Mouse (Mus musculus) liver, postnatal 0 days (tissue): Measurements from ENCODE around the gene Exd1.

Experiments
- CTCF ChIP-seq: sonication (generic); IDR thresholded peaks from 2 replicates; pipeline ENCODE4 v1.5.1; 2016; ENCODE audit warnings: antibody characterized with exemption, low read depth
- EP300 ChIP-seq: IDR thresholded peaks from 2 replicates; pipeline ENCODE4 v1.6.1; 2016; ENCODE audit warnings: antibody characterized with exemption, low read depth, mild to moderate bottlenecking

- TF ChIP-seq CTCF (no peak), EP300 (no peak)
Observed at GRCm38 (mm10) chr2:119486488-119486887, 60.9 kb downstream of the Exd1 start.
